Mouse (Mus musculus): ENCODE measurements around the gene Lrig1.
A peak's percentile ranks its signal among the peaks of the same experiment; 100 is the strongest.

The Lrig1 gene

GRCm38 (mm10) chr6:94613235-94613895 lies 86.6 kb downstream of the Lrig1 start:
- no peak for DNase-seq

- no peak for DNase-seq
Observed at GRCm38 (mm10) chr6:94604546-94604945, 95.4 kb downstream of the Lrig1 start.

- DNase-seq, result no peak
Observed at GRCm38 (mm10) chr6:94604072-94604471, 95.9 kb downstream of the Lrig1 start.

- DNase-seq, result no peak
Observed at GRCm38 (mm10) chr6:94601811-94602210, 98.1 kb downstream of the Lrig1 start.

- DNase-seq, result no peak
Observed at GRCm38 (mm10) chr6:94601101-94601500, 98.9 kb downstream of the Lrig1 start.

GRCm38 (mm10) chr6:94599016-94599415 lies 100.9 kb downstream of the Lrig1 start:
- no peak for DNase-seq

GRCm38 (mm10) chr6:94598421-94598820 lies 101.5 kb downstream of the Lrig1 start:
- DNase-seq, result no peak

GRCm38 (mm10) chr6:94596761-94597485 lies 103.0 kb downstream of the Lrig1 start:
- DNase-seq, result peak; percentile 57

- DNase-seq, result no peak
Observed at GRCm38 (mm10) chr6:94596051-94596760, 103.8 kb downstream of the Lrig1 start.

GRCm38 (mm10) chr6:94595206-94595605 lies 104.8 kb downstream of the Lrig1 start:
- no peak for DNase-seq

GRCm38 (mm10) chr6:94594711-94595110 lies 105.2 kb downstream of the Lrig1 start:
- DNase-seq, result no peak

- no peak for DNase-seq
Observed at GRCm38 (mm10) chr6:94594096-94594665, 105.8 kb downstream of the Lrig1 start.

GRCm38 (mm10) chr6:94592710-94593109 lies 107.2 kb downstream of the Lrig1 start:
- DNase-seq, result no peak

- no peak for DNase-seq
Observed at GRCm38 (mm10) chr6:94592243-94592642, 107.7 kb downstream of the Lrig1 start.

GRCm38 (mm10) chr6:94588365-94588764 lies 111.6 kb downstream of the Lrig1 start:
- DNase-seq, result no peak

- no peak for DNase-seq
Observed at GRCm38 (mm10) chr6:94584976-94585375, 115.0 kb downstream of the Lrig1 start.

GRCm38 (mm10) chr6:94584147-94584695 lies 115.7 kb downstream of the Lrig1 start:
- no peak for DNase-seq

GRCm38 (mm10) chr6:94582055-94582454 lies 117.9 kb downstream of the Lrig1 start:
- no peak for DNase-seq

- DNase-seq, result no peak
Observed at GRCm38 (mm10) chr6:94577991-94578390, 122.0 kb downstream of the Lrig1 start.

GRCm38 (mm10) chr6:94575526-94576166 lies 124.3 kb downstream of the Lrig1 start:
- no peak for DNase-seq

- DNase-seq, result no peak
Observed at GRCm38 (mm10) chr6:94568040-94568439, 131.9 kb downstream of the Lrig1 start.

GRCm38 (mm10) chr6:94565766-94566165 lies 134.2 kb downstream of the Lrig1 start:
- DNase-seq, result no peak

All from thymus, postnatal 14 days (tissue).